In the genomic region with DNA sequence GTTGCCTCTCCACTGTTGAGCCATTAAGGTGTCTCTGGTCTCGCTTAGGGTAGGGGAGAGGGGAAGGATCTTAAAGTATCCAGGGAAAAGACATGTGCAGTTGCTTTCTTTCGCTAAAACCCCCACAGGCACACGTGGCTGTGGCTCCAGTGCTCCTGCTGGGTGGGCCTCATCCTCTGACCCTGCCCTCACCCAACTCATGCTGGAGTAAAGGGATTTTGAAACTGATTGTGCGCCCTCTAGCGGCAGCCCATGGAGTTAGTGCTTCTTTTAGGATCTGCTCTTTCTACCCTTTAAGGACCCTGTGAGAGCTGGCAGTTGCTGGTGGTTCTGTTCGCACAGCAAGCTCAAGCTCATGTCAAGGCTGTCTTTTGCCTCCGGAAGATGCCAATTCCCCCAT, we compare ENCODE assay signal across 8 mouse cellular contexts. TPM values are rescaled to one million over a fixed set of nuclear protein-coding genes. Genes with fewer than 3 reads are reported as not detected.
DNase-seq lines count a peak whose midpoint lies in the region; ATAC-seq and TF ChIP-seq lines count a peak whose summit lies in the region.
"Had no signal": no experiment of that assay in that cellular context is flagged by ENCODE, and none has a peak within 500 bp of the region (broad histone marks: within the 10 kb centered on the region; RNA-seq: fewer than 3 reads in every experiment).

No protein-coding gene starts in this region.

- H3K4me1 ChIP-seq in intestine, embryonic 14.5 days (replicated peaks; ENCODE audit: control insufficient read depth, insufficient read depth, low read length), result no peaks in the 10 kb centered on the region
- H3K4me1 ChIP-seq in intestine, embryonic 16.5 days (ENCODE audit: control insufficient read depth, insufficient read depth, low read length), result peaks cover 4% of the 10 kb centered on the region; the same call in 1 of the 2 replicates
- peaks cover under 1% of the 10 kb centered on the region for H3K4me1 ChIP-seq in ES-Bruce4 (ENCODE audit: control insufficient read depth, insufficient read depth, low read length)
- no peaks in the 10 kb centered on the region for H3K4me1 ChIP-seq in lung, postnatal 0 days (ENCODE audit: insufficient read depth, low read depth, low read length)

- no peak for TF ChIP-seq EP300 in ES-Bruce4 (IDR thresholded peaks at IDR 0.05; ENCODE audit: insufficient read depth, low read depth, low read length)
- no peak for TF ChIP-seq EP300 in lung, postnatal 0 days (IDR thresholded peaks at IDR 0.05)

- 21% methylated on average over 7 of the region's 7 CpGs for WGBS in intestine, embryonic 14.5 days
- 22% methylated on average over 7 of the region's 7 CpGs for whole genome bisulfite sequencing in intestine, embryonic 16.5 days
- 21% methylated on average over 7 of the region's 7 CpGs for WGBS in lung, postnatal 0 days

- no peak overlapping the region for H3K4me3 ChIP-seq in intestine, embryonic 14.5 days (ENCODE audit: low read depth, low read length)
- no peak overlapping the region for H3K4me3 ChIP-seq in intestine, embryonic 16.5 days (ENCODE audit: low read length)
- H3K4me3 ChIP-seq in ES-Bruce4 (ENCODE audit: low read depth, low read length), result no peak overlapping the region
- no peak overlapping the region for H3K4me3 ChIP-seq in lung, postnatal 0 days (ENCODE audit: low read depth, low read length)

- peaks cover 49% of the 10 kb centered on the region for H3K36me3 ChIP-seq in intestine, embryonic 14.5 days (ENCODE audit: control insufficient read depth, insufficient read depth, low read length)
- peaks cover 22% of the 10 kb centered on the region for H3K36me3 ChIP-seq in intestine, embryonic 16.5 days (ENCODE audit: control insufficient read depth, insufficient read depth, low read length)
- H3K36me3 ChIP-seq in ES-Bruce4 (ENCODE audit: control insufficient read depth, insufficient read depth, low read length, poor library complexity, severe bottlenecking), result peaks cover 9% of the 10 kb centered on the region; the same call in 1 of the 2 replicates
- H3K36me3 ChIP-seq in lung, postnatal 0 days (ENCODE audit: insufficient read depth, low read length), result peaks cover 37% of the 10 kb centered on the region

- no peak overlapping the region for H3K4me2 ChIP-seq in intestine, embryonic 14.5 days (ENCODE audit: low read length)
- H3K4me2 ChIP-seq in intestine, embryonic 16.5 days (ENCODE audit: low read depth, low read length), result no peak overlapping the region
- H3K4me2 ChIP-seq in lung, postnatal 0 days (replicated peaks; ENCODE audit: low read depth, low read length), result no peak overlapping the region

- peak; percentile 86 for DNase-seq in intestine, embryonic 14.5 days (ENCODE audit: low spot score)
- DNase-seq in adrenal gland, postnatal 36 days, result peak; percentile 54 to 73
- peak; percentile 65 for DNase-seq in lung, postnatal 0 days (ENCODE audit: low spot score)
- peak; percentile 78 for DNase-seq in right cerebral cortex, postnatal 4 days

- TF ChIP-seq CTCF in ES-Bruce4 (IDR thresholded peaks at IDR 0.05; ENCODE audit: low read depth, low read length), result peak; percentile 83
- peak; percentile 81 for TF ChIP-seq CTCF in lung, postnatal 0 days (IDR thresholded peaks at IDR 0.05)

- no peak for TF ChIP-seq POLR2A in ES-Bruce4 (IDR thresholded peaks at IDR 0.05; ENCODE audit: insufficient read depth, low read length)

- no peak overlapping the region for H3K9ac ChIP-seq in intestine, embryonic 14.5 days (ENCODE audit: low read length)
- H3K9ac ChIP-seq in intestine, embryonic 16.5 days (ENCODE audit: low read depth, low read length), result no peak overlapping the region
- no peak overlapping the region for H3K9ac ChIP-seq in ES-Bruce4 (ENCODE audit: low read depth, poor library complexity, severe bottlenecking)
- no peak overlapping the region for H3K9ac ChIP-seq in lung, postnatal 0 days (replicated peaks; ENCODE audit: low read depth)

- H3K27ac ChIP-seq in intestine, embryonic 14.5 days (ENCODE audit: low read depth), result no peak overlapping the region
- H3K27ac ChIP-seq in intestine, embryonic 16.5 days (ENCODE audit: low read length), result no peak overlapping the region
- H3K27ac ChIP-seq in ES-Bruce4 (ENCODE audit: insufficient read depth, low read length), result no peak overlapping the region
- no peak overlapping the region for H3K27ac ChIP-seq in lung, postnatal 0 days (ENCODE audit: low read length)

- H3K27me3 ChIP-seq in intestine, embryonic 14.5 days (replicated peaks; ENCODE audit: control insufficient read depth, insufficient read depth, low read length), result no peaks in the 10 kb centered on the region
- H3K27me3 ChIP-seq in intestine, embryonic 16.5 days (replicated peaks; ENCODE audit: control insufficient read depth, insufficient read depth, low read length), result no peaks in the 10 kb centered on the region
- H3K27me3 ChIP-seq in ES-Bruce4 (ENCODE audit: control insufficient read depth, insufficient read depth, low read length, poor library complexity, severe bottlenecking), result no peaks in the 10 kb centered on the region
- no peaks in the 10 kb centered on the region for H3K27me3 ChIP-seq in lung, postnatal 0 days (replicated peaks; ENCODE audit: insufficient read depth, low read length)

- ATAC-seq in intestine, embryonic 14.5 days (replicated peaks; ENCODE audit: low FRiP score, low TSS enrichment, low read depth), result no peak; the same call in 1 of the 2 replicates
- ATAC-seq in intestine, embryonic 16.5 days, result no peak
- peak; percentile 49; the same call in 1 of the 2 replicates for ATAC-seq in erythroid progenitor cell, adult 5-6 weeks (replicated peaks; ENCODE audit: low FRiP score, poor library complexity, severe bottlenecking)
- 0 out of 2 replicates have a peak, but pooled peaks have one; percentile 34 for ATAC-seq in lung, postnatal 0 days

- no peaks in the 10 kb centered on the region for H3K9me3 ChIP-seq in intestine, embryonic 14.5 days (ENCODE audit: control insufficient read depth, low read length)
- no peaks in the 10 kb centered on the region for H3K9me3 ChIP-seq in intestine, embryonic 16.5 days (ENCODE audit: control insufficient read depth, low read length)
- no peaks in the 10 kb centered on the region for H3K9me3 ChIP-seq in ES-Bruce4 (replicated peaks; ENCODE audit: control insufficient read depth, insufficient read depth, low read length, poor library complexity, severe bottlenecking)
- H3K9me3 ChIP-seq in lung, postnatal 0 days (ENCODE audit: low read length), result no peaks in the 10 kb centered on the region

RNA-seq across cellular contexts. Expression of a gene that starts 35.2 kb away (rescaled TPM):
- 1.0 and 1.3 TPM in 2 replicates for polyA plus RNA-seq in intestine, embryonic 14.5 days (2014; fragmentation: Nextera tagmentation; extraction: Ambion mirVana)
- polyA plus RNA-seq in intestine, embryonic 16.5 days (2015; fragmentation: Nextera tagmentation; extraction: Ambion mirVana), result 0.89 and 1.0 TPM in 2 replicates
- not detected in 2 replicates for polyA plus RNA-seq in ES-Bruce4 (2011; ENCODE audit: insufficient read depth, insufficient read length, low read depth, missing spikeins)
- not detected for total RNA-seq in adrenal gland, postnatal 36 days (2021)
- not detected in 2 replicates for total RNA-seq in erythroid progenitor cell, adult 5-6 weeks (2015; ENCODE audit: low replicate concordance)
- total RNA-seq in erythroid progenitor cell, adult 5-6 weeks (2017; ENCODE audit: low replicate concordance), result not detected in 2 replicates
- polyA plus RNA-seq in lung, postnatal 0 days (2015; fragmentation: Nextera tagmentation; extraction: Ambion mirVana), result 0.90 and 1.2 TPM in 2 replicates
- total RNA-seq: heart, adult 18-20 months had no signal

RNA-seq across cellular contexts. Expression of a gene that starts 59.7 kb away (rescaled TPM):
- 21.1 and 24.9 TPM in 2 replicates for polyA plus RNA-seq in intestine, embryonic 14.5 days (2014; fragmentation: Nextera tagmentation; extraction: Ambion mirVana)
- 31.2 and 31.8 TPM in 2 replicates for polyA plus RNA-seq in intestine, embryonic 16.5 days (2015; fragmentation: Nextera tagmentation; extraction: Ambion mirVana)
- 59.6 and 62.7 TPM in 2 replicates for polyA plus RNA-seq in ES-Bruce4 (2011; ENCODE audit: insufficient read depth, insufficient read length, low read depth, missing spikeins)
- total RNA-seq in adrenal gland, postnatal 36 days (2021), result 10 to 100 TPM; 56.7 to 76.3 TPM
- total RNA-seq in erythroid progenitor cell, adult 5-6 weeks (2015; ENCODE audit: low replicate concordance), result 8.8 and 12.6 TPM in 2 replicates
- 24.8 and 48.5 TPM in 2 replicates for total RNA-seq in erythroid progenitor cell, adult 5-6 weeks (2017; ENCODE audit: low replicate concordance)
- polyA plus RNA-seq in lung, postnatal 0 days (2015; fragmentation: Nextera tagmentation; extraction: Ambion mirVana), result 21.6 and 33.3 TPM in 2 replicates

Comparison
In these comparisons a context has a peak if more than half of its experiments do, and no peak if none do; other contexts are left out.
1. ATAC-seq: peak in erythroid progenitor cell, adult 5-6 weeks (single experiment) and lung, postnatal 0 days (single experiment); none in intestine, embryonic 14.5 days (single experiment) and intestine, embryonic 16.5 days (single experiment).
2. Peak in every context shown above with its lines, with median percentiles within 50 percentile points of each other: DNase-seq.